Mouse (Mus musculus) embryonic facial prominence, embryonic 13.5 days (tissue): ENCODE measurements around the gene Selenos. TPM values are rescaled to one million over a fixed set of nuclear protein-coding genes. Genes with fewer than 3 reads are reported as not detected.
A peak's percentile ranks its signal among the peaks of the same experiment; 100 is the strongest.

Experiments used
- ATAC-seq: fragments of 200-750 bp; cut with Nextera tagmentation; 2 replicates; pipeline ENCODE4 v1.8.0; 2017; ENCODE audit warnings: low read depth; ENCODE audit not compliant: insufficient number of reproducible peaks, insufficient read depth, low FRiP score, low TSS enrichment
- H3K27ac ChIP-seq: fragments of 300-500 bp; sonication (generic); 2 replicates; pipeline ENCODE4 v1.5.1; 2015; ENCODE audit warnings: moderate library complexity, mild to moderate bottlenecking, inconsistent platforms
- H3K27me3 ChIP-seq: fragments of 300-500 bp; sonication (generic); 2 replicates; pipeline ENCODE4 v1.6.1; 2015; ENCODE audit warnings: mild to moderate bottlenecking, inconsistent platforms
- H3K36me3 ChIP-seq: fragments of 300-500 bp; sonication (generic); 2 replicates; pipeline ENCODE4 v1.6.1; 2015; ENCODE audit warnings: mild to moderate bottlenecking, inconsistent platforms
- H3K4me1 ChIP-seq: fragments of 300-500 bp; sonication (generic); 2 replicates; pipeline ENCODE4 v1.6.1; 2015; ENCODE audit warnings: inconsistent platforms
- H3K4me2 ChIP-seq: fragments of 300-500 bp; sonication (generic); 2 replicates; pipeline ENCODE4 v1.6.1; 2015; ENCODE audit warnings: moderate library complexity, mild to moderate bottlenecking, inconsistent platforms
- H3K4me3 ChIP-seq: fragments of 300-500 bp; sonication (generic); 2 replicates; pipeline ENCODE4 v1.5.1; 2015; ENCODE audit warnings: mild to moderate bottlenecking, inconsistent platforms
- H3K9ac ChIP-seq: fragments of 300-500 bp; sonication (generic); 2 replicates; pipeline ENCODE4 v1.6.1; 2015; ENCODE audit warnings: mild to moderate bottlenecking, inconsistent platforms
- H3K9me3 ChIP-seq: fragments of 300-500 bp; sonication (generic); 2 replicates; pipeline ENCODE4 v1.6.1; 2016; ENCODE audit warnings: inconsistent platforms
- WGBS: fragments of 180-500 bp; shearing (Covaris S2); methylation state at CpG from one replicate; pipeline ENCODE4 v1.1.7; 2015; ENCODE audit warnings: mixed read lengths; 5-methylcytosine and 5-hydroxymethylcytosine counted together
- polyA plus RNA-seq: library from polyadenylated mRNA; unstranded; fragments of >200 nt; fragmentation: Nextera tagmentation; extraction: Ambion mirVana; gene quantifications from 2 replicates; pipeline ENCODE4 v1.2.1, GENCODE M21; 2015

Gene Selenos
- polyA plus RNA-seq, 1 experiment from 2014 or later: 111 TPM

DNA sequence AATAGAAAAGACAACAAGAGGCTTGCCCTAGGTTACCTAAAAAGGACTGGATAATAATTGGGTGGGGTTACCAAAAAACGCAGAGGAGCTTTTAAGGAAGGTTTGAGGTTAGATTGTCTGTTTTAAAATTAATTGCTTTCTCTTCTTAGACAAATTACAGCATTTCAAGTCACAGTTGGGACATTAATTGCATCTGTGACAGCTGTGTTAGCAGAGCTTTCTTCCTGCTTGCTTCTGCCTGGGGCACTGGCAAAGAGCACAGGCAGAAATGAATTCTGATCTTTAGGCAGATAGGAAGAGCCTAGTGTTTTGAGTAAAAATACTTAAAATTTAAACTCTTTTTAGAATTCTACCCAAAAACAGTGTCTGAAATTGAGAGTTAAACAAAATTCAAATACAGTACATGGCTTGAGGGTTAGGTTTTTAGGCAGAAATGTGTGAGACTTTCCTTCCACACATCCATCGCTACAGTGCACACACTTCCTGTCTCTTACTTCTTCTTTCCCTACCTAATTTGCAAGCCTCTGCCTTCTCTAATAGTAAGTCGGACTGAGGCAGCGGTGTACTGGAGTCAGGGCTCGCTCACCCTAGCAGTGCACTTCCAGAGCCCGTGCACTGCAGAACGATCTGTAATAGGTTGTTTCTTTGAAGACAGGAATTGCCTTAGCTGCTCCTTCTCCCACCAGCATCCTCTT is 41.4 kb downstream of the Selenos start:
- H3K9ac ChIP-seq: no peak overlapping the region
- H3K27ac ChIP-seq: 0 out of 2 replicates have a peak overlapping the region, but pooled peaks have one; percentile 14
- WGBS: 27% methylated on average over 7 of the region's 7 CpGs
- peaks cover 58% of the 10 kb centered on the region for H3K4me1 ChIP-seq
- no peaks in the 10 kb centered on the region for H3K27me3 ChIP-seq
- no peak for ATAC-seq
- no peaks in the 10 kb centered on the region for H3K9me3 ChIP-seq
- H3K4me2 ChIP-seq: no peak overlapping the region
- H3K4me3 ChIP-seq: no peak overlapping the region
- peaks cover 15% of the 10 kb centered on the region for H3K36me3 ChIP-seq

DNA sequence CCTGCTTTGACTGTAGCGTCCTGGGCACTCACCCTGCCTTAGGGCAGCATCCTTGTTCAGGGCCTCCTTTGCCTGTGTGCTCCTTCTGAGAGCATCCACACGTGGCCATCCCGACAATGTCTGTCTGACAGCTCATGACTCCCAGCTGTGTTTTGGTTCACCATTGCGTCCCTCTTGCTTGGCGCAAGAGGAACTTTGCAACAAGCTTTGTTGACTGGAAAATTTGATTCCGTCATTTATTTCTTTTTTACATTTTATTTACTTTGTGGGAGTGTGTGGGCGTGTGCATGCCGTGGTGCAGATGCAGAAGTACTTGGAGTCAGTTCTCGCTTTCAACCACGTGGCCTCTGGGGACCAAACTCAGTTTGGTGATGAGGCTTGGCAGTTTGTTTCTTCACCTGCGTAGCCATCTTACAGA is 45.1 kb downstream of the Selenos start:
- no peaks in the 10 kb centered on the region for H3K27me3 ChIP-seq
- H3K9me3 ChIP-seq: no peaks in the 10 kb centered on the region

DNA sequence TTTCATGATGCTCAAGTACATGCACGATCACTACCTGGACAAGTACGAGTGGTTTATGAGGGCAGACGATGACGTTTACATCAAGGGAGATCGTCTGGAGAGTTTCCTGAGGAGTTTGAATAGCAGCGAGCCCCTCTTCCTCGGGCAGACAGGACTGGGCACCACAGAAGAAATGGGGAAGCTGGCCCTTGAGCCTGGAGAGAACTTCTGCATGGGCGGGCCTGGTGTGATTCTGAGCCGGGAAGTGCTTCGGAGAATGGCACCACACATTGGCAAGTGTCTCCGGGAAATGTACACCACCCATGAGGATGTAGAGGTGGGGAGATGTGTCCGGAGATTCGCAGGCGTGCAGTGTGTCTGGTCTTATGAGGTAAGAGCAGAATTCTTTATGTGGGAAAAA is 45.9 kb downstream of the Selenos start:
- no peaks in the 10 kb centered on the region for H3K27me3 ChIP-seq
- peaks cover 36% of the 10 kb centered on the region for H3K4me1 ChIP-seq
- ATAC-seq: no peak
- H3K27ac ChIP-seq: no peak overlapping the region
- H3K9me3 ChIP-seq: no peaks in the 10 kb centered on the region
- H3K9ac ChIP-seq: no peak overlapping the region
- H3K4me2 ChIP-seq: no peak overlapping the region
- peaks cover 42% of the 10 kb centered on the region for H3K36me3 ChIP-seq
- 93% methylated on average over 14 of the region's 14 CpGs for WGBS
- no peak overlapping the region for H3K4me3 ChIP-seq

More for the DNA sequence above, 45.1 kb downstream of the Selenos start:
- no peak overlapping the region for H3K4me3 ChIP-seq
- H3K4me2 ChIP-seq: no peak overlapping the region
- H3K9ac ChIP-seq: no peak overlapping the region
- ATAC-seq: no peak
- peaks cover 44% of the 10 kb centered on the region for H3K4me1 ChIP-seq
- peaks cover 37% of the 10 kb centered on the region for H3K36me3 ChIP-seq
- WGBS: 65% methylated on average over 11 of the region's 11 CpGs
- no peak overlapping the region for H3K27ac ChIP-seq

DNA sequence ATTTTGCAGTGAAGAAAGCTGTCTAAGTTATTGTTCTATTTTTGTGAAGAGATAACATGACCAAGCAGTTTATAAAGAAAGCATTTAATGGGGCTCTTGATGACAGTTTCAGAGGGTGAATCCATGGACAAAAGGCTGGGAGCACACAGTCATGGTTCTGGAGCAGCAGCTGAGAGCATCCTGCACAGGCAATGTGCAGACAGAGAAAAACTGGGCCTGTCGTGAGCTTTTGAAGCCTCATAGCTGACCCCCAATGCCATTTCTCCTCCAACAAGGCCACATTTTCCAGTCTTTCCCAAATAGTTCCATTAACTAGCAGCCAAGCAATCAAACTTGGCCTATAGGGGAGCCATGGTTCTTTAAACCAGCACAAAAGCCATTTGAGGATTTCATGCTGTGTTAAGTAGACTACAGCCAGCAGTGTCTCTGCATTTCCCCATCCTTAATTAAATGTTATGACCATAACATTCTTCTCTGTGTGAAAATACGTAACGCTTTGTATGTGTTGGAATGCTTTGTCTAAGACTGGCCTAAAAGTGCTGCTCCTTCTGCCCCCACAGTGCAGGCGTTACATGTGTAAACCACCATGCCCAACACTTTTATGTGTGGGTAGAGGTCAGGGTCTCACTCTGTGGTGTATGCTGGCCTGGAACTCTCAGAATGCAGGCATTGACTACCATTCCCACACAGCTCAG is 48.6 kb downstream of the Selenos start:
- Histone ChIP-seq H3K27me3 (no peaks in the 10 kb centered on the region), H3K4me2 (no peak overlapping the region), H3K4me3 (no peak overlapping the region), H3K9me3 (no peaks in the 10 kb centered on the region), H3K9ac (no peak overlapping the region), H3K27ac (no peak overlapping the region), H3K4me1 (peaks cover 18% of the 10 kb centered on the region), H3K36me3 (peaks cover 55% of the 10 kb centered on the region)
- no peak for ATAC-seq
- 70% methylated on average over 4 of the region's 4 CpGs for WGBS

DNA sequence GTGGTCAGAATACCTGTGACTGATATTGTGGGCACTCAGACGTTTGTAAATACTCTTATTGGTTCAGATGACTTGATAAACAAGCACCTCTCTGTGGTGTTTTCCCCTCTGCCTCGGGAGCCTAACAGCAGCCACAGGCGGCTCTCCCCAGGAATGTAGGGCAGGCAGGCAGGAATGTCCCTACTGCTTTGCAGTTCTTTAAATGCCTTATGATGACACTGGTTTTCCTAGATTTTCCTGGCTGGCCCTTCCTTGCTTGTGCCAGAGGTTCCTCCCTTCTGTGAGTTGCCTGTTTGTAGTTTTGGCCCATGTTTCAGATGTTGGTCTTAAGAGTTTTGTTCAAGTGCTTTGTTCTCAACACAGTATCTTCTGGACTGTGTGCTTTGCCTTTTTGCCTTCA is 49.4 kb downstream of the Selenos start:
- no peak for ATAC-seq
- H3K4me1 ChIP-seq: peaks cover 18% of the 10 kb centered on the region
- WGBS: 42% methylated on average over 3 of the region's 3 CpGs
- peaks cover 55% of the 10 kb centered on the region for H3K36me3 ChIP-seq
- no peaks in the 10 kb centered on the region for H3K27me3 ChIP-seq
- no peak overlapping the region for H3K27ac ChIP-seq
- H3K9me3 ChIP-seq: no peaks in the 10 kb centered on the region
- H3K4me3 ChIP-seq: no peak overlapping the region
- H3K9ac ChIP-seq: no peak overlapping the region
- H3K4me2 ChIP-seq: no peak overlapping the region

DNA sequence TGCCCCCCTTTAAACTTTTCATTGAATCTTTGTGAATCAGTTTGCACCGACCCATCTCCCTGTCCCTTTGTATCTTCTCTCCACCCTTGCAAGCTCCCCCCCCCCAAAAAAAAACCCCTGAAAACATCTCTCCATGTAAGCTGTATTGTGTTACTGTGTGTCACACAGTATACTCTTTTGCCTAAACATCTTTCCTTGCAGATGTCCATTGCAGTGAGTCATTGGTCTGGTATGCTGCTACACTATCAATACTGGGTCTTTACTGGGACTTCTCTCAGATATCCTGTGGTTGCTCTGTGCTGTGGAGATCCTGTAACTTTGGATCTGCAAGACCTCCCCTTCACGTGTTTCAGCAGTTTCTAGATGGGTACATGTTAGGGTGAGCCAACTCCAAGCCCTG is 50.8 kb downstream of the Selenos start:
- Histone ChIP-seq H3K4me1 (peaks cover 18% of the 10 kb centered on the region), H3K9ac (no peak overlapping the region), H3K27me3 (no peaks in the 10 kb centered on the region), H3K36me3 (peaks cover 51% of the 10 kb centered on the region), H3K4me2 (no peak overlapping the region), H3K27ac (no peak overlapping the region), H3K4me3 (no peak overlapping the region), H3K9me3 (no peaks in the 10 kb centered on the region)
- WGBS: 91% methylated on average over 2 of the region's 2 CpGs
- no peak for ATAC-seq

DNA sequence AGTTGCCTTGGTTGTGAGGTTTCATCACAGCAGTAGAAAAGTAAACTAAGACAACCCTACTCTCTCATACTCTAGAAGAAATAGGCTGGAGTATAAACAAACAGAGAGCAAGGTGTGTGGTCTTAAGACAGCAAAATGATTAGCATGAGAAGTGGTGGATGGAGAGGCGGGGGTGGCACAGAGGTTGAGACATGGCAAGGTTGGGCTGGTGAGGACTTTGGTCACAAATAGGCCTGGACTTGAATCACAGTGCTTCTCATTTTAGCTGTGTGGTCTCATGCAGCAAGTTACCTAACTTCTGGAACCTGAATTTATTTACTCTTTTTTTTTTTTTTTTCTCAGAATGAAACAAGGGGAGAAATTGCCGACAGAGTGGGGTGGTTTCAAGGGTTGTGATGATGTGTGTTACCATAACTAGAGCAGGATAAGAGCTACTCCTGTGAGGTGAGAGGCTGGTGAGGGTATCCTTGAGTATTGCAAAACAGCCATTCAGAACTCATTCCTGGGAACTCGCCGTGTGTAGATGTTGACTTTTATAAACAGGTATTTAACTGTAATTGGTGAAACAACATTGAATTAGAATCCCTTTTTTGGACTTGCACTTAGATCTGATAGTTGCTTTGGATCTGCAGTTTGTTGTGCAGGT is 52.5 kb downstream of the Selenos start:
- WGBS: 85% methylated on average over 4 of the region's 4 CpGs
- peaks cover 35% of the 10 kb centered on the region for H3K36me3 ChIP-seq
- ATAC-seq: no peak
- peaks cover 29% of the 10 kb centered on the region for H3K4me1 ChIP-seq
- H3K27ac ChIP-seq: no peak overlapping the region
- H3K9me3 ChIP-seq: no peaks in the 10 kb centered on the region
- no peaks in the 10 kb centered on the region for H3K27me3 ChIP-seq
- H3K9ac ChIP-seq: no peak overlapping the region
- no peak overlapping the region for H3K4me2 ChIP-seq
- H3K4me3 ChIP-seq: no peak overlapping the region

DNA sequence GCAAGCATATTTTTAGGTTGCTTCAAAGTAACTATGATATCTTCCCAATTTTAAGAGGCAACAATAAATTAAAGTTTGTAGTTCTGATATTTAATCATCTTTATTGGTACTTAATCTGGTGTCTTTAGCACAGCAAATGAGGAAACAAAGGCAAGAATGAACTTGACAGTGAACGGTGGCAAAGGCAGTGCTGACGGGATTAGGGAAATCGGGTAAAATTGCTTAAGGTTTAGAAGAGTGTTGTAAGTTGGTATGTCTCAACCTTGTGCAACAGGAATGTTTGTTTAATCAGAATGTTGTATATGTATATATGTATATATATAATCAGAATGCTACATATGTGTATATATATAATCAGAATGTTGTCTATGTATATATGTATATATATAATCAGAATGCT is 54.7 kb downstream of the Selenos start:
- no peak for ATAC-seq
- WGBS: 82% methylated on average over 3 of the region's 3 CpGs

DNA sequence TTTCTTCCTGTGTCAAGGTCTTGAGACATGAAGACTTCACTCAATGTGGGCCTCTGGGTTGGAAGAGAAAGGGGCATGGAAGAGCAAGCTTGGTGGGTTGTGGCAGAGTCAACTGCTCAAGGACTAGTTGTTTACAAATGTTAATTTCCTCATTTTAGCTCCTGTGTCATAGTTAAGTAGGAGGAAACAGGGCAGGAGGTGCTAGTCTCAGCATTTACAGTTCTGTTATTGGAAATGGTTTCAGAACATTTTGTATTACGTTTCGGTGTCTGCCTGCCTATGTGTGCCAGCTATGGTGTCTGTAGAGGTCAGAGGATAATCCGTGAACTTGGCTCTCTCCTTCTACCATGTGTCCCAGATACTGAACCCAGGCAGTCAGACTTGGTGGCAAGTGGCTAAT is 56.2 kb downstream of the Selenos start:
- ATAC-seq: no peak
- Histone ChIP-seq H3K4me2 (no peak overlapping the region), H3K27me3 (no peaks in the 10 kb centered on the region), H3K27ac (peak overlapping the region; percentile 39), H3K4me3 (no peak overlapping the region), H3K9ac (no peak overlapping the region), H3K9me3 (no peaks in the 10 kb centered on the region), H3K4me1 (peaks cover 31% of the 10 kb centered on the region), H3K36me3 (peaks cover 24% of the 10 kb centered on the region)
- WGBS: 77% methylated on average over 3 of the region's 3 CpGs

More for the DNA sequence above, 54.7 kb downstream of the Selenos start:
- no peaks in the 10 kb centered on the region for H3K27me3 ChIP-seq
- no peak overlapping the region for H3K9ac ChIP-seq
- H3K27ac ChIP-seq: no peak overlapping the region
- no peak overlapping the region for H3K4me3 ChIP-seq
- peaks cover 21% of the 10 kb centered on the region for H3K4me1 ChIP-seq
- H3K4me2 ChIP-seq: no peak overlapping the region
- peaks cover 23% of the 10 kb centered on the region for H3K36me3 ChIP-seq
- no peaks in the 10 kb centered on the region for H3K9me3 ChIP-seq

DNA sequence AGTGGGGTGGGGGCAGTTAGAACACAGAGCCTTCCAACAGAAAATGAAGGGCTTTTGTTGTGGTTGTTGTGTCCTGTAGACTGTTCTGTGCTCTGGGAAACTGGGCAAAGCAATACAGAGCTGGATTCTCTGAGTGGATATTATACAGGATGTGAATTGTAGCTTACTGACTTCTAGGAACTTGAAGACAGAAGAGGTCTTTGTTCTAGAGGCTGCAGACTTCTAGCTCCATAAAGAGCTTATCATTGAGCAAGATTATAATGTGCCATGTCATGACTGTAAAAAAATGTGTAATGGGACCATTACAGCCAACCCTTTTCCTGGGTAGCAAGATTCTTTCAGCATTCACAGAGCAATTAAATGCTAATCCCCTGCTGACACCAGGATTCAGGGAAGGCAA is 56.7 kb downstream of the Selenos start:
- no peak overlapping the region for H3K9ac ChIP-seq
- H3K27me3 ChIP-seq: no peaks in the 10 kb centered on the region
- peaks cover 37% of the 10 kb centered on the region for H3K4me1 ChIP-seq
- H3K4me3 ChIP-seq: no peak overlapping the region
- H3K4me2 ChIP-seq: no peak overlapping the region
- peaks cover 20% of the 10 kb centered on the region for H3K36me3 ChIP-seq
- ATAC-seq: no peak
- H3K9me3 ChIP-seq: no peaks in the 10 kb centered on the region
- peak overlapping the region; percentile 39 for H3K27ac ChIP-seq

DNA sequence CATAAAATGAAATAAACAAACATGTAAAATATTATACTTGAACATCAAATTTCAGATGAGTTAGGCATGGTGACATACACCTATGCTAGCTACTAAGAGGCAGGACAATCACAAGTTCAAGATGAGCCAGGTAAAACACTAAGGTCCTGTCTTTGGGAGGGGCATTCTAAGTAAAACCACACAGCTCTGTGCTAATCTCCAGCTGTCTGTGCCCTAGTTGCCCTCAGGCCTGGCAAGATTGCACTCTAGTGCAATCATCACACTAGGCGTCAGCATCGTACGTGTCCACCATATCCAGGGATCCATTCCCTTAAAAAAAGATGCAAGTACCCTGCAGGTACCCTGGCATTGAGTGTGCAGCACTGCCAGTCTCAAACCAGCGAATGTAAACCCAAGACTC is 57.9 kb downstream of the Selenos start:
- H3K4me3 ChIP-seq: no peak overlapping the region
- no peaks in the 10 kb centered on the region for H3K9me3 ChIP-seq
- no peak overlapping the region for H3K4me2 ChIP-seq
- no peak overlapping the region for H3K9ac ChIP-seq
- 85% methylated on average over 4 of the region's 4 CpGs for WGBS
- no peaks in the 10 kb centered on the region for H3K27me3 ChIP-seq
- H3K27ac ChIP-seq: no peak overlapping the region
- no peak for ATAC-seq
- peaks cover 39% of the 10 kb centered on the region for H3K4me1 ChIP-seq
- peaks cover 14% of the 10 kb centered on the region; the same call in 1 of the 2 replicates for H3K36me3 ChIP-seq

DNA sequence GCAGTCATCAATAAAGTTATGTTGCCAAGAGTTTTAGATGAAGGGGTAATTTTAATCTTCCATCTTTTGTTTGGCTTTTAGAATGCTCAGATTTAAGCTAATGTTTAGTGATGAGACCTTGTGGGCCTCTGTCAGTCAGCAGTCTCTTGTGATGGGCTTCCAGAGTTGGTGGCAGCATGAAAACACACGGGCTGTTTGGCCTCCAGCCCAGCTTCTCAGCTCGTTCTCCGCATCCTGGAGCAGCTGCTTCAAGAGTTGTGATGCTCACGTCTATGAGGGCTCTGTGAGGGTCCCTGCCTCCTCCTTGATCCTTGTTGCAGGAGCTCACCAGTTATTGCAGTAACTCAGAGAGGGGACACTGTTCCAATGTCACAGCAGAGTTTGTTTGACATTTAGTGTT is 58.9 kb downstream of the Selenos start:
- 44% methylated on average over 4 of the region's 4 CpGs for WGBS
- H3K36me3 ChIP-seq: peaks cover 14% of the 10 kb centered on the region; the same call in 1 of the 2 replicates
- no peak for ATAC-seq
- no peak overlapping the region for H3K9ac ChIP-seq
- peaks cover 39% of the 10 kb centered on the region for H3K4me1 ChIP-seq
- no peak overlapping the region for H3K4me3 ChIP-seq
- no peaks in the 10 kb centered on the region for H3K27me3 ChIP-seq
- H3K4me2 ChIP-seq: no peak overlapping the region
- H3K27ac ChIP-seq: no peak overlapping the region
- no peaks in the 10 kb centered on the region for H3K9me3 ChIP-seq
